Mouse (Mus musculus) limb, embryonic 13.5 days (tissue): ENCODE measurements at regions not wholly inside any gene's neighbourhood (a gene's known extent, or its start where the extent isn't known, plus 50 kb on each side); places are given as distances from the start of the nearest gene placed in this dataset.

Experiments
- ATAC-seq: fragments of 200-750 bp; cut with Nextera tagmentation; 2 replicates; pipeline ENCODE4 v1.8.0; 2017; ENCODE audit warnings: low read depth, moderate number of reproducible peaks, moderate TSS enrichment; ENCODE audit not compliant: low FRiP score
- H3K27ac ChIP-seq: fragments of 300-500 bp; sonication (generic); 2 replicates; pipeline ENCODE4 v1.5.1; 2015; ENCODE audit warnings: inconsistent platforms, mild to moderate bottlenecking, moderate library complexity
- H3K27me3 ChIP-seq: fragments of 300-500 bp; sonication (generic); 2 replicates; pipeline ENCODE4 v1.6.1; 2015; ENCODE audit warnings: mild to moderate bottlenecking, inconsistent platforms
- H3K36me3 ChIP-seq: fragments of 300-500 bp; sonication (generic); 2 replicates; pipeline ENCODE4 v1.6.1; 2015; ENCODE audit warnings: inconsistent platforms, mild to moderate bottlenecking, moderate library complexity
- H3K4me1 ChIP-seq: fragments of 300-500 bp; sonication (generic); 2 replicates; pipeline ENCODE4 v1.6.1; 2015; ENCODE audit warnings: inconsistent platforms
- H3K4me2 ChIP-seq: fragments of 300-500 bp; sonication (generic); replicated peaks from 2 replicates; pipeline ENCODE4 v1.6.1; 2015; ENCODE audit warnings: inconsistent platforms, mild to moderate bottlenecking, moderate library complexity
- H3K4me3 ChIP-seq: fragments of 300-500 bp; sonication (generic); 2 replicates; pipeline ENCODE4 v1.5.1; 2015; ENCODE audit warnings: moderate library complexity, mild to moderate bottlenecking, inconsistent platforms
- H3K9ac ChIP-seq: fragments of 300-500 bp; sonication (generic); 2 replicates; pipeline ENCODE4 v1.6.1; 2015; ENCODE audit warnings: mild to moderate bottlenecking, inconsistent platforms
- H3K9me3 ChIP-seq: fragments of 300-500 bp; sonication (generic); 2 replicates; pipeline ENCODE4 v1.6.1; 2016; ENCODE audit warnings: inconsistent platforms
- WGBS: fragments of 180-500 bp; shearing (Covaris S2); methylation state at CpG from one replicate; pipeline ENCODE4 v1.1.7; 2015; 5-methylcytosine and 5-hydroxymethylcytosine counted together

- H3K4me2 ChIP-seq: no peak overlapping the region
- no peak overlapping the region for H3K9ac ChIP-seq
- H3K4me3 ChIP-seq: no peak overlapping the region
- H3K36me3 ChIP-seq: 0 out of 2 replicates have a peak, but pooled peaks cover 4% of the 10 kb centered on the region
- WGBS: 80% methylated on average over 5 of the region's 5 CpGs
- no peaks in the 10 kb centered on the region for H3K27me3 ChIP-seq
- no peak overlapping the region for H3K27ac ChIP-seq
- H3K4me1 ChIP-seq: no peaks in the 10 kb centered on the region
- ATAC-seq: no peak
- H3K9me3 ChIP-seq: no peaks in the 10 kb centered on the region
These were observed 208.4 kb downstream of the Gm11146 start for GRCm38 (mm10) chr16:77393470-77393869.

- Histone ChIP-seq H3K4me1 (peaks cover 6% of the 10 kb centered on the region; the same call in 1 of the 2 replicates), H3K4me3 (no peak overlapping the region), H3K9ac (no peak overlapping the region), H3K27me3 (no peaks in the 10 kb centered on the region), H3K4me2 (no peak overlapping the region), H3K27ac (no peak overlapping the region), H3K36me3 (0 out of 2 replicates have a peak, but pooled peaks cover 4% of the 10 kb centered on the region), H3K9me3 (no peaks in the 10 kb centered on the region)
- no peak for ATAC-seq
- 86% methylated on average over 4 of the region's 4 CpGs for WGBS
These were observed 209.7 kb downstream of the Gm11146 start for GRCm38 (mm10) chr16:77392205-77392604.

GRCm38 (mm10) chr16:77384021-77384729 is 217.7 kb downstream of the Gm11146 start:
- ATAC-seq: no peak
- WGBS: 68% methylated on average over 6 of the region's 6 CpGs
- H3K36me3 ChIP-seq: no peaks in the 10 kb centered on the region

GRCm38 (mm10) chr16:77382790-77383189 is 219.1 kb downstream of the Gm11146 start:
- Histone ChIP-seq H3K9ac (no peak overlapping the region), H3K27ac (no peak overlapping the region), H3K4me1 (peaks cover 3% of the 10 kb centered on the region; the same call in 1 of the 2 replicates), H3K9me3 (no peaks in the 10 kb centered on the region), H3K4me2 (no peak overlapping the region), H3K4me3 (no peak overlapping the region), H3K27me3 (no peaks in the 10 kb centered on the region), H3K36me3 (no peaks in the 10 kb centered on the region)
- ATAC-seq: no peak
- WGBS: 87% methylated on average over 2 of the region's 2 CpGs

More at GRCm38 (mm10) chr16:77384021-77384729, 217.7 kb downstream of the Gm11146 start:
- Histone ChIP-seq H3K27me3 (no peaks in the 10 kb centered on the region), H3K27ac (no peak overlapping the region), H3K9me3 (no peaks in the 10 kb centered on the region), H3K4me2 (no peak overlapping the region), H3K4me1 (peaks cover 8% of the 10 kb centered on the region; the same call in 1 of the 2 replicates), H3K9ac (no peak overlapping the region), H3K4me3 (no peak overlapping the region)

- Histone ChIP-seq H3K9ac (no peak overlapping the region), H3K4me3 (no peak overlapping the region), H3K36me3 (no peaks in the 10 kb centered on the region), H3K9me3 (no peaks in the 10 kb centered on the region), H3K4me2 (no peak overlapping the region), H3K4me1 (no peaks in the 10 kb centered on the region), H3K27ac (no peak overlapping the region), H3K27me3 (no peaks in the 10 kb centered on the region)
- ATAC-seq: no peak
- 70% methylated on average over 3 of the region's 3 CpGs for WGBS
These were observed 229.1 kb downstream of the Gm11146 start for GRCm38 (mm10) chr16:77372768-77373167.

GRCm38 (mm10) chr16:77369810-77370209 is 232.1 kb downstream of the Gm11146 start:
- H3K9ac ChIP-seq: no peak overlapping the region
- WGBS: 91% methylated on average over 2 of the region's 2 CpGs
- no peaks in the 10 kb centered on the region for H3K4me1 ChIP-seq
- H3K4me2 ChIP-seq: no peak overlapping the region
- no peaks in the 10 kb centered on the region for H3K36me3 ChIP-seq
- ATAC-seq: no peak
- no peak overlapping the region for H3K27ac ChIP-seq
- no peak overlapping the region for H3K4me3 ChIP-seq
- H3K27me3 ChIP-seq: no peaks in the 10 kb centered on the region
- H3K9me3 ChIP-seq: no peaks in the 10 kb centered on the region

GRCm38 (mm10) chr16:77365254-77365653 is 236.6 kb downstream of the Gm11146 start:
- no peaks in the 10 kb centered on the region for H3K27me3 ChIP-seq
- no peaks in the 10 kb centered on the region for H3K9me3 ChIP-seq
- no peak overlapping the region for H3K27ac ChIP-seq
- 63% methylated on average over 2 of the region's 2 CpGs for WGBS
- 0 out of 2 replicates have a peak, but pooled peaks cover 4% of the 10 kb centered on the region for H3K36me3 ChIP-seq
- H3K4me3 ChIP-seq: no peak overlapping the region
- H3K4me1 ChIP-seq: no peaks in the 10 kb centered on the region
- no peak overlapping the region for H3K9ac ChIP-seq
- ATAC-seq: no peak
- no peak overlapping the region for H3K4me2 ChIP-seq

GRCm38 (mm10) chr16:77364439-77364838 is 237.5 kb downstream of the Gm11146 start:
- Histone ChIP-seq H3K4me3 (no peak overlapping the region), H3K9me3 (no peaks in the 10 kb centered on the region), H3K27me3 (no peaks in the 10 kb centered on the region), H3K4me1 (0 out of 2 replicates have a peak, but pooled peaks cover 4% of the 10 kb centered on the region), H3K4me2 (no peak overlapping the region), H3K9ac (no peak overlapping the region), H3K36me3 (0 out of 2 replicates have a peak, but pooled peaks cover 4% of the 10 kb centered on the region), H3K27ac (no peak overlapping the region)
- WGBS: 92% methylated on average over 3 of the region's 3 CpGs
- ATAC-seq: no peak

- peaks cover 13% of the 10 kb centered on the region; the same call in 1 of the 2 replicates for H3K4me1 ChIP-seq
- no peak overlapping the region for H3K9ac ChIP-seq
- H3K27me3 ChIP-seq: no peaks in the 10 kb centered on the region
- ATAC-seq: no peak
- H3K4me2 ChIP-seq: no peak overlapping the region
- no peak overlapping the region for H3K4me3 ChIP-seq
- H3K9me3 ChIP-seq: no peaks in the 10 kb centered on the region
- 0 out of 2 replicates have a peak, but pooled peaks cover 4% of the 10 kb centered on the region for H3K36me3 ChIP-seq
- no peak overlapping the region for H3K27ac ChIP-seq
- WGBS: 87% methylated on average over 5 of the region's 5 CpGs
These were observed 242.7 kb downstream of the Gm11146 start for GRCm38 (mm10) chr16:77359190-77359589.

GRCm38 (mm10) chr16:77355260-77355659 is 246.6 kb downstream of the Gm11146 start:
- 25% methylated on average over 5 of the region's 5 CpGs for WGBS

GRCm38 (mm10) chr16:77354201-77354712 is 247.6 kb downstream of the Gm11146 start:
- peaks cover 8% of the 10 kb centered on the region; the same call in 1 of the 2 replicates for H3K4me1 ChIP-seq
- no peak overlapping the region for H3K9ac ChIP-seq
- no peak overlapping the region for H3K4me2 ChIP-seq
- H3K9me3 ChIP-seq: no peaks in the 10 kb centered on the region
- no peaks in the 10 kb centered on the region for H3K27me3 ChIP-seq
- 90% methylated on average over 3 of the region's 3 CpGs for WGBS
- no peak overlapping the region for H3K4me3 ChIP-seq
- peaks cover 6% of the 10 kb centered on the region; the same call in 1 of the 2 replicates for H3K36me3 ChIP-seq
- no peak overlapping the region for H3K27ac ChIP-seq
- ATAC-seq: no peak

More at GRCm38 (mm10) chr16:77355260-77355659, 246.6 kb downstream of the Gm11146 start:
- Histone ChIP-seq H3K4me3 (no peak overlapping the region), H3K27me3 (no peaks in the 10 kb centered on the region), H3K27ac (no peak overlapping the region), H3K36me3 (no peaks in the 10 kb centered on the region), H3K9me3 (no peaks in the 10 kb centered on the region), H3K9ac (no peak overlapping the region), H3K4me1 (peaks cover 13% of the 10 kb centered on the region; the same call in 1 of the 2 replicates), H3K4me2 (no peak overlapping the region)
- ATAC-seq: peak; percentile 66; the same call in 1 of the 2 replicates

GRCm38 (mm10) chr16:77346128-77346527 is 255.8 kb downstream of the Gm11146 start:
- no peaks in the 10 kb centered on the region for H3K9me3 ChIP-seq
- 86% methylated on average over 7 of the region's 7 CpGs for WGBS

More at GRCm38 (mm10) chr16:77346128-77346527, 255.8 kb downstream of the Gm11146 start:
- no peak for ATAC-seq
- Histone ChIP-seq H3K9ac (no peak overlapping the region), H3K27me3 (no peaks in the 10 kb centered on the region), H3K27ac (no peak overlapping the region), H3K36me3 (peaks cover 8% of the 10 kb centered on the region; the same call in 1 of the 2 replicates), H3K4me3 (no peak overlapping the region), H3K4me2 (no peak overlapping the region), H3K4me1 (no peaks in the 10 kb centered on the region)
